Mouse (Mus musculus) myocyte (in vitro differentiated cells): Measurements from ENCODE around the gene Guk1.

Experiments used
- CEBPB ChIP-seq: IDR thresholded peaks from 2 replicates; pipeline ENCODE4 v1.6.1; 2011; ENCODE audit warnings: mild to moderate bottlenecking, moderate library complexity; ENCODE audit not compliant: poor library complexity, insufficient read depth, severe bottlenecking
- E2F4 ChIP-seq: IDR thresholded peaks from one replicate; pipeline ENCODE4 v1.6.1; 2011; ENCODE audit warnings: mild to moderate bottlenecking, control low read depth, moderate library complexity; ENCODE audit not compliant: insufficient read depth
- MAX ChIP-seq: IDR thresholded peaks from one replicate; pipeline ENCODE4 v1.6.1; 2011; ENCODE audit warnings: low read depth, mild to moderate bottlenecking, control low read depth
- MYOD1 ChIP-seq, 3 experiments: IDR thresholded peaks; one replicate each; pipeline ENCODE4 v1.6.1; 2011; ENCODE audit warnings: control low read depth in 2 of 3, low read depth in 2 of 3, mild to moderate bottlenecking in 2 of 3, moderate library complexity in 1 of 3; ENCODE audit not compliant: insufficient read length in 2 of 3, control insufficient read depth in 1 of 3
- MYOG ChIP-seq, 3 experiments: IDR thresholded peaks; one replicate each; pipeline ENCODE4 v1.6.1; 2011; ENCODE audit warnings: control low read depth in 2 of 3, low read depth in 2 of 3, mild to moderate bottlenecking in 2 of 3; ENCODE audit not compliant: insufficient read length in 2 of 3, control insufficient read depth in 1 of 3, insufficient read depth in 1 of 3
- POLR2A ChIP-seq: IDR thresholded peaks from one replicate; pipeline ENCODE4 v1.6.1; 2011; ENCODE audit warnings: low read depth, mild to moderate bottlenecking, control low read depth, moderate library complexity; ENCODE audit not compliant: insufficient read length
- POLR2AphosphoS2 ChIP-seq: IDR thresholded peaks from one replicate; pipeline ENCODE4 v1.6.1; 2011; ENCODE audit warnings: low read depth, control low read depth; ENCODE audit not compliant: insufficient read length
- REST ChIP-seq: IDR thresholded peaks from one replicate; pipeline ENCODE4 v1.6.1; 2011; ENCODE audit warnings: mild to moderate bottlenecking, control low read depth, moderate library complexity; ENCODE audit not compliant: insufficient read depth, insufficient read length
- SRF ChIP-seq: IDR thresholded peaks from one replicate; pipeline ENCODE4 v1.6.1; 2011; ENCODE audit warnings: low read depth; ENCODE audit not compliant: control insufficient read depth, insufficient read length
- TCF12 ChIP-seq: IDR thresholded peaks from one replicate; pipeline ENCODE4 v1.6.1; 2011; ENCODE audit warnings: mild to moderate bottlenecking, control low read depth; ENCODE audit not compliant: poor library complexity, insufficient read depth, severe bottlenecking
- TCF3 ChIP-seq: IDR thresholded peaks from one replicate; pipeline ENCODE4 v1.6.1; 2011; ENCODE audit warnings: low read depth, control low read depth; ENCODE audit not compliant: insufficient read length
- USF1 ChIP-seq: IDR thresholded peaks from one replicate; pipeline ENCODE4 v1.6.1; 2011; ENCODE audit warnings: low read depth, mild to moderate bottlenecking, control low read depth, moderate library complexity

GRCm38 (mm10) chr11:59226251-59226650 lies 34.2 kb upstream of the Guk1 start:
- TF ChIP-seq POLR2A (no peak), POLR2AphosphoS2 (no peak), E2F4 (no peak), CEBPB (no peak), TCF12 (no peak), MAX (no peak), REST (no peak), TCF3 (no peak), MYOG (IDR thresholded peaks at IDR 0.05; ENCODE audit: control insufficient read depth in 1 of 3, insufficient read depth in 1 of 3, insufficient read length in 2 of 3, low read depth in 2 of 3) (peak in 1 of 3 experiments; percentile 3), USF1 (no peak), MYOD1 (IDR thresholded peaks at IDR 0.05; ENCODE audit: control insufficient read depth in 1 of 3, insufficient read length in 2 of 3, low read depth in 2 of 3) (peak; percentile 50 to 81 (median 70)), SRF (no peak)
